Mouse (Mus musculus): ENCODE results near the gene Fgr. TPM values are rescaled to one million over a fixed set of nuclear protein-coding genes. Genes with fewer than 3 reads are reported as not detected.
A peak's percentile ranks its signal among the peaks of the same experiment; 100 is the strongest.

Fgr gene
- polyA plus RNA-seq, 1 experiment from 2014 or later = 0.11 TPM

- Histone ChIP-seq H3K27ac (peak overlapping the region; percentile 89), H3K27me3 (ENCODE audit: poor library complexity, severe bottlenecking) (peaks cover 77% of the 10 kb centered on the region), H3K4me3 (peak overlapping the region; percentile 72), H3K4me1 (peaks cover 88% of the 10 kb centered on the region), H3K36me3 (replicated peaks) (peaks cover 5% of the 10 kb centered on the region; the same call in 1 of the 2 replicates), H3K9me3 (no peaks in the 10 kb centered on the region)
- under 1% methylated on average over 65 of the region's 77 CpGs for WGBS
- DNase-seq (ENCODE audit: extremely low spot score, low spot score) = peak; percentile 58
Measured at GRCm38 (mm10) chr4:133039116-133039819, 65.4 kb downstream of the Fgr start.

- Histone ChIP-seq H3K27me3 (ENCODE audit: poor library complexity, severe bottlenecking) (peaks cover 77% of the 10 kb centered on the region), H3K4me1 (peaks cover 88% of the 10 kb centered on the region), H3K4me3 (peak overlapping the region; percentile 72), H3K27ac (peak overlapping the region; percentile 89; the same call in 1 of the 2 replicates), H3K36me3 (replicated peaks) (no peaks in the 10 kb centered on the region), H3K9me3 (no peaks in the 10 kb centered on the region)
- under 1% methylated on average over 18 of the region's 18 CpGs for WGBS
- no peak for DNase-seq (ENCODE audit: extremely low spot score, low spot score)
Measured at GRCm38 (mm10) chr4:133039832-133040231, 65.9 kb downstream of the Fgr start.

GRCm38 (mm10) chr4:133040241-133040904, 66.5 kb downstream of the Fgr start:
- peak overlapping the region; percentile 89; the same call in 1 of the 2 replicates for H3K27ac ChIP-seq
- H3K4me1 ChIP-seq = peaks cover 89% of the 10 kb centered on the region
- H3K4me3 ChIP-seq = peak overlapping the region; percentile 72
- 17% methylated on average over 14 of the region's 14 CpGs for WGBS
- no peaks in the 10 kb centered on the region for H3K9me3 ChIP-seq
- peaks cover 74% of the 10 kb centered on the region for H3K27me3 ChIP-seq (ENCODE audit: poor library complexity, severe bottlenecking)
- H3K36me3 ChIP-seq (replicated peaks) = no peaks in the 10 kb centered on the region
- no peak for DNase-seq (ENCODE audit: extremely low spot score, low spot score)

- 13% methylated on average over 4 of the region's 4 CpGs for whole genome bisulfite sequencing
- Histone ChIP-seq H3K27ac (peak overlapping the region; percentile 84), H3K4me1 (peaks cover 99% of the 10 kb centered on the region), H3K9me3 (no peaks in the 10 kb centered on the region), H3K27me3 (ENCODE audit: poor library complexity, severe bottlenecking) (peaks cover 55% of the 10 kb centered on the region), H3K4me3 (peak overlapping the region; percentile 44), H3K36me3 (replicated peaks) (no peaks in the 10 kb centered on the region)
- no peak for DNase-seq (ENCODE audit: extremely low spot score, low spot score)
Measured at GRCm38 (mm10) chr4:133042244-133042643, 68.3 kb downstream of the Fgr start.

- H3K27me3 ChIP-seq (ENCODE audit: poor library complexity, severe bottlenecking) = peaks cover 48% of the 10 kb centered on the region
- WGBS = 3% methylated on average over 28 of the region's 28 CpGs
- peak overlapping the region; percentile 44 for H3K4me3 ChIP-seq
- H3K36me3 ChIP-seq (replicated peaks) = no peaks in the 10 kb centered on the region
- DNase-seq (ENCODE audit: extremely low spot score, low spot score) = peak; percentile 72
- H3K4me1 ChIP-seq = peaks cover 99% of the 10 kb centered on the region
- H3K27ac ChIP-seq = peak overlapping the region; percentile 84
- no peaks in the 10 kb centered on the region for H3K9me3 ChIP-seq
Measured at GRCm38 (mm10) chr4:133042651-133043635, 69.0 kb downstream of the Fgr start.

- no peak for DNase-seq (ENCODE audit: extremely low spot score, low spot score)
- Histone ChIP-seq H3K9me3 (no peaks in the 10 kb centered on the region), H3K4me3 (peak overlapping the region; percentile 44), H3K36me3 (replicated peaks) (no peaks in the 10 kb centered on the region), H3K4me1 (peaks cover 99% of the 10 kb centered on the region), H3K27me3 (ENCODE audit: poor library complexity, severe bottlenecking) (peaks cover 38% of the 10 kb centered on the region), H3K27ac (peak overlapping the region; percentile 84)
- WGBS = 19% methylated on average over 6 of the region's 6 CpGs
Measured at GRCm38 (mm10) chr4:133043798-133044646, 70.1 kb downstream of the Fgr start.

GRCm38 (mm10) chr4:133044647-133045094, 70.8 kb downstream of the Fgr start:
- Histone ChIP-seq H3K36me3 (replicated peaks) (no peaks in the 10 kb centered on the region), H3K27ac (peak overlapping the region; percentile 84), H3K4me1 (peaks cover 99% of the 10 kb centered on the region), H3K9me3 (no peaks in the 10 kb centered on the region), H3K4me3 (peak overlapping the region; percentile 44), H3K27me3 (ENCODE audit: poor library complexity, severe bottlenecking) (peaks cover 31% of the 10 kb centered on the region)
- 5% methylated on average over 6 of the region's 6 CpGs for WGBS
- no peak for DNase-seq (ENCODE audit: extremely low spot score, low spot score)

- DNase-seq (ENCODE audit: extremely low spot score, low spot score) = no peak
Measured at GRCm38 (mm10) chr4:133045771-133046474, 72.0 kb downstream of the Fgr start.

GRCm38 (mm10) chr4:133046691-133047352, 72.9 kb downstream of the Fgr start:
- no peaks in the 10 kb centered on the region for H3K9me3 ChIP-seq
- 25% methylated on average over 12 of the region's 12 CpGs for WGBS
- H3K36me3 ChIP-seq (replicated peaks) = no peaks in the 10 kb centered on the region
- peaks cover 100% of the 10 kb centered on the region for H3K4me1 ChIP-seq
- peak overlapping the region; percentile 34 for H3K4me3 ChIP-seq
- peaks cover 10% of the 10 kb centered on the region for H3K27me3 ChIP-seq (ENCODE audit: poor library complexity, severe bottlenecking)
- peak overlapping the region; percentile 84 for H3K27ac ChIP-seq
- no peak for DNase-seq (ENCODE audit: extremely low spot score, low spot score)

More at GRCm38 (mm10) chr4:133045771-133046474, 72.0 kb downstream of the Fgr start:
- Histone ChIP-seq H3K4me3 (no peak overlapping the region), H3K27me3 (ENCODE audit: poor library complexity, severe bottlenecking) (peaks cover 19% of the 10 kb centered on the region), H3K27ac (peak overlapping the region; percentile 84), H3K9me3 (no peaks in the 10 kb centered on the region), H3K36me3 (replicated peaks) (no peaks in the 10 kb centered on the region), H3K4me1 (peaks cover 99% of the 10 kb centered on the region)
- 17% methylated on average over 11 of the region's 11 CpGs for WGBS

- DNase-seq (ENCODE audit: extremely low spot score, low spot score) = peak; percentile 76
- Histone ChIP-seq H3K4me3 (peak overlapping the region; percentile 34), H3K27ac (peak overlapping the region; percentile 84), H3K27me3 (ENCODE audit: poor library complexity, severe bottlenecking) (peaks cover 2% of the 10 kb centered on the region; the same call in 1 of the 2 replicates), H3K4me1 (peaks cover 100% of the 10 kb centered on the region), H3K9me3 (no peaks in the 10 kb centered on the region), H3K36me3 (replicated peaks) (no peaks in the 10 kb centered on the region)
- WGBS = 6% methylated on average over 16 of the region's 16 CpGs
Measured at GRCm38 (mm10) chr4:133047353-133048105, 73.6 kb downstream of the Fgr start.
